8 mouse cellular contexts compared by ENCODE assay signal in genomic region chr7:81345447-81346170, GRCm38 (mm10). TPM values are rescaled to one million over a fixed set of nuclear protein-coding genes. Genes with fewer than 3 reads are reported as not detected.
DNase-seq lines count a peak whose midpoint lies in the region; ATAC-seq and TF ChIP-seq lines count a peak whose summit lies in the region.

No protein-coding gene starts in this region.

- H3K4me2 ChIP-seq in neural tube, embryonic 14.5 days (ENCODE audit: low read depth, low read length): peak overlapping the region; percentile 47

- H3K27ac ChIP-seq in limb, embryonic 10.5 days: peak overlapping the region; percentile 97
- H3K27ac ChIP-seq in neural tube, embryonic 14.5 days (ENCODE audit: low read depth, low read length): 0 out of 2 replicates have a peak overlapping the region, but pooled peaks have one; percentile 44

- H3K4me3 ChIP-seq in lung, adult 2 months (replicated peaks; ENCODE audit: extremely low read depth, low read depth, low read length): peak overlapping the region; percentile 61
- H3K4me3 ChIP-seq in limb, embryonic 10.5 days: peak overlapping the region; percentile 95
- peak overlapping the region; percentile 66 for H3K4me3 ChIP-seq in neural tube, embryonic 14.5 days (ENCODE audit: low read depth, low read length)

- no peaks in the 10 kb centered on the region for H3K9me3 ChIP-seq in limb, embryonic 10.5 days (replicated peaks)
- H3K9me3 ChIP-seq in neural tube, embryonic 14.5 days (ENCODE audit: control insufficient read depth, low read length): no peaks in the 10 kb centered on the region

- peak overlapping the region; percentile 51; the same call in 1 of the 2 replicates for H3K9ac ChIP-seq in neural tube, embryonic 14.5 days (replicated peaks; ENCODE audit: low read depth, low read length)

- WGBS in lung, adult 2 months: 61% methylated on average over 15 of the region's 15 CpGs
- WGBS in limb, embryonic 10.5 days: 61% methylated on average over 15 of the region's 15 CpGs
- WGBS in neural tube, embryonic 14.5 days: 63% methylated on average over 15 of the region's 15 CpGs

- H3K27me3 ChIP-seq in limb, embryonic 10.5 days (ENCODE audit: low read depth, poor library complexity, severe bottlenecking): no peaks in the 10 kb centered on the region
- H3K27me3 ChIP-seq in neural tube, embryonic 14.5 days (ENCODE audit: control insufficient read depth, insufficient read depth, low read length): no peaks in the 10 kb centered on the region

- DNase-seq in lung, adult 2 months: no peak
- no peak for DNase-seq in lung, postnatal 25 days (ENCODE audit: low spot score)
- DNase-seq in limb, embryonic 10.5 days (ENCODE audit: low spot score): no peak
- no peak for DNase-seq in right cerebral cortex, postnatal 36 days (ENCODE audit: low spot score in 2 of 2)
- DNase-seq in cerebellum, adult 11-12 months: no peak
- no peak for DNase-seq in urinary bladder, postnatal 36 days (ENCODE audit: low spot score in 2 of 2)

- TF ChIP-seq CTCF in lung, adult 2 months (IDR thresholded peaks at IDR 0.05; ENCODE audit: insufficient read depth, low read length): no peak

- ATAC-seq in erythroblast, adult 5-6 weeks (replicated peaks; ENCODE audit: low FRiP score, poor library complexity, severe bottlenecking): peak; percentile 60
- no peak; the same call in 1 of the 2 replicates for ATAC-seq in neural tube, embryonic 14.5 days (ENCODE audit: low read depth)

- H3K36me3 ChIP-seq in limb, embryonic 10.5 days: peaks cover 39% of the 10 kb centered on the region
- H3K36me3 ChIP-seq in neural tube, embryonic 14.5 days (ENCODE audit: control insufficient read depth, insufficient read depth, low read length): peaks cover 24% of the 10 kb centered on the region; the same call in 1 of the 2 replicates

- TF ChIP-seq POLR2A in lung, adult 2 months (IDR thresholded peaks at IDR 0.05; ENCODE audit: borderline replicate concordance, extremely low read depth, low read depth, low read length): no peak

- peaks cover 10% of the 10 kb centered on the region for H3K4me1 ChIP-seq in lung, adult 2 months (ENCODE audit: control insufficient read depth, insufficient read depth, low read length)
- H3K4me1 ChIP-seq in limb, embryonic 10.5 days: peaks cover 18% of the 10 kb centered on the region
- peaks cover 17% of the 10 kb centered on the region for H3K4me1 ChIP-seq in neural tube, embryonic 14.5 days (ENCODE audit: control insufficient read depth, insufficient read depth, low read length)

RNA-seq across cellular contexts. Expression of gene Rps17, which starts 0.6 kb away (rescaled TPM):
- polyA plus RNA-seq in lung, adult 2 months (2012; rRNA removed): 669 and 673 TPM in 2 replicates
- 779 and 843 TPM in 2 replicates for total RNA-seq in erythroblast, adult 5-6 weeks (2015; ENCODE audit: low replicate concordance)
- total RNA-seq in erythroblast, adult 5-6 weeks (2017; ENCODE audit: low replicate concordance): 542 and 565 TPM in 2 replicates
- polyA plus RNA-seq in limb, embryonic 10.5 days (2016; fragmentation: Nextera tagmentation; extraction: Ambion mirVana): 1,200 and 1,332 TPM in 2 replicates
- polyA plus RNA-seq in neural tube, embryonic 14.5 days (2014; fragmentation: Nextera tagmentation; extraction: Ambion mirVana): 743 and 749 TPM in 2 replicates
